Mouse (Mus musculus) lung, postnatal 0 days (tissue): ENCODE results near the gene Shb. TPM values are rescaled to one million over a fixed set of nuclear protein-coding genes. Genes with fewer than 3 reads are reported as not detected.

Experiments
- ATAC-seq: fragments of 200-750 bp; cut with Nextera tagmentation; 2 replicates; pipeline ENCODE4 v1.8.0; 2017; ENCODE audit warnings: moderate library complexity
- DNase-seq: peaks from one replicate; pipeline ENCODE4 v3.0.0-alpha.2; 2016; ENCODE audit warnings: low spot score
- H3K27ac ChIP-seq: fragments of 300-500 bp; sonication (generic); 2 replicates; pipeline ENCODE4 v1.5.1; 2014; ENCODE audit warnings: antibody characterized with exemption, mild to moderate bottlenecking, low read length, mixed read lengths
- H3K27me3 ChIP-seq: fragments of 300-500 bp; sonication (generic); replicated peaks from 2 replicates; pipeline ENCODE4 v1.6.1; 2014; ENCODE audit warnings: low read length, mixed read lengths; ENCODE audit not compliant: insufficient read depth
- H3K36me3 ChIP-seq: fragments of 300-500 bp; sonication (generic); 2 replicates; pipeline ENCODE4 v1.6.1; 2014; ENCODE audit warnings: low read length, mixed read lengths; ENCODE audit not compliant: insufficient read depth
- H3K4me1 ChIP-seq: fragments of 300-500 bp; sonication (generic); 2 replicates; pipeline ENCODE4 v1.6.1; 2014; ENCODE audit warnings: antibody characterized with exemption, low read depth, low read length, mixed read lengths; ENCODE audit not compliant: insufficient read depth
- H3K4me2 ChIP-seq: fragments of 300-500 bp; sonication (generic); replicated peaks from 2 replicates; pipeline ENCODE4 v1.6.1; 2014; ENCODE audit warnings: low read depth, mild to moderate bottlenecking, low read length, moderate library complexity, mixed read lengths
- H3K4me3 ChIP-seq: fragments of 300-500 bp; sonication (generic); 2 replicates; pipeline ENCODE4 v1.5.1; 2014; ENCODE audit warnings: low read depth, low read length
- H3K9ac ChIP-seq: fragments of 300-500 bp; sonication (generic); replicated peaks from 2 replicates; pipeline ENCODE4 v1.6.1; 2014; ENCODE audit warnings: low read depth, mild to moderate bottlenecking
- H3K9me3 ChIP-seq: fragments of 300-500 bp; sonication (generic); 2 replicates; pipeline ENCODE4 v1.6.1; 2016; ENCODE audit warnings: low read length, mixed read lengths
- CTCF ChIP-seq: IDR thresholded peaks from 2 replicates; pipeline ENCODE4 v1.5.1; 2016; ENCODE audit warnings: antibody characterized with exemption, mild to moderate bottlenecking
- EP300 ChIP-seq: IDR thresholded peaks from 2 replicates; pipeline ENCODE4 v1.6.1; 2016; ENCODE audit warnings: antibody characterized with exemption, mild to moderate bottlenecking, control low read depth
- WGBS: fragments of 180-500 bp; shearing (Covaris S2); extraction: QIAGEN DNeasy Blood & Tissue Kit; methylation state at CpG from one replicate; pipeline ENCODE4 v1.1.7; 2014; 5-methylcytosine and 5-hydroxymethylcytosine counted together
- polyA plus RNA-seq: library from polyadenylated mRNA; unstranded; fragments of >200 nt; fragmentation: Nextera tagmentation; extraction: Ambion mirVana; gene quantifications from 2 replicates; pipeline ENCODE4 v1.2.1, GENCODE M21; 2015

The Shb gene
- polyA plus RNA-seq, 1 experiment from 2014 or later: 7.1 TPM

DNA sequence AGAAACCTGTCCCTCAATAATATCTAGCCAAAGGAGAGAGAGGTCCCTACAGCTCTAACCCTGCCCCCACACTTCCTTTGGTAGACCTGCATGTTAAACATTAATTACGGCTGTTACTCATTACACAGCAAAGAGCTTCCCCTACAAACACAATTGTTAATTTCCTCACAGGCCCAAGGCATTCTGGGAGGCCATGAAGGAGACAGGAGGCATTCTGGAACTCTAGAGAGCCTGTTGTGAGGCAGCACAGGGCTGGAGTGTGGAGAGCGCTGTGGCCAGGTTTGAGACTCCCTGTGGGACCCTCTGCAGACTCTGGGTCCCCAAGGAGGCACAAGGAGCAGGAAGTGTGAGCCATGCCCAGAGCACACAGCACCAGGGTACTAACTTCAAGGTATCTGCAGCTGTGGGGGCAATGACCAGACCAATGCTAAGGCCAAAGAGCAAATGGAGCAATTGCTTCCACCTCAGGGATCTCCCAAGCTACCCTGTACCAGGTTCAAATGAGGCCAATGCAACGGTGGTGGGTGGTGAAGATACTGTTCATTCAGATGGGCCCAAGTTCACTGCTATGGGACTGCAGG is 78.9 kb downstream of the Shb start:
- no peak overlapping the region for H3K4me2 ChIP-seq
- no peak overlapping the region for H3K4me3 ChIP-seq
- peak; percentile 62 for ATAC-seq
- H3K9ac ChIP-seq: no peak overlapping the region
- WGBS: 63% methylated on average over 3 of the region's 3 CpGs
- H3K27me3 ChIP-seq: no peaks in the 10 kb centered on the region
- peaks cover 5% of the 10 kb centered on the region; the same call in 1 of the 2 replicates for H3K36me3 ChIP-seq
- H3K9me3 ChIP-seq: no peaks in the 10 kb centered on the region
- peak; percentile 68 for DNase-seq
- no peak for TF ChIP-seq EP300
- peak overlapping the region; percentile 76 for H3K27ac ChIP-seq
- H3K4me1 ChIP-seq: peaks cover 19% of the 10 kb centered on the region

DNA sequence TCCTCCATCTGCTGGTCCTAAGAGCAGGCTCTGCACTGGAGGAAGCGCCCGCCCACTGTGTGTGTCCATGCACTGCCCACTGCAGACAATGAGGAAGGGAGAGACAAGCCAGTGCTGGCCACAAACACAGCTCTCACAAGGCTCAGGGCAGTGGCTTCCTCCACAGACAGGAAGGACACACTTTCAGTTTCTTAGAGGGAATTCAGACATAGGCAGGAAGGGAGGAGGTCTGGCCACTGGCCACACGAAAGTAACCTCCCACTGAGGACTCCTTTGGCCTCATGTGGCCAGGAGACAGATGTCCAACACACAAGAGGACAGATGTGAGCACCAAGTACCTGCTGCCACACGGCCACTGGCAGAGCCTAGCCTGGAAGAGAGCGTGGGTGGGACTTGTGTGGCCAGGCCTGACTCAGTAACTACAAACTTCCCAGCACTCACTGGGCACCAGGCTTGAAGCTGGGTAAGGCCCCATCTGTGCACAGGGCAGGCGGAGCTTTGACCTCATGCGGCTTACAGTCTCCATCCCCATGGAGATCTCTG is 79.6 kb downstream of the Shb start:
- no peak overlapping the region for H3K9ac ChIP-seq
- peaks cover 23% of the 10 kb centered on the region for H3K4me1 ChIP-seq
- ATAC-seq (peak; percentile 83), DNase-seq (peak; percentile 78)
- no peak overlapping the region for H3K4me3 ChIP-seq
- WGBS: 47% methylated on average over 7 of the region's 7 CpGs
- no peaks in the 10 kb centered on the region for H3K9me3 ChIP-seq
- peak overlapping the region; percentile 76 for H3K27ac ChIP-seq
- H3K36me3 ChIP-seq: peaks cover 4% of the 10 kb centered on the region; the same call in 1 of the 2 replicates
- H3K4me2 ChIP-seq: 0 out of 2 replicates have a peak overlapping the region, but pooled peaks have one; percentile 4
- TF ChIP-seq EP300: peak; percentile 10; the same call in 1 of the 2 replicates
- peak; percentile 21 for TF ChIP-seq CTCF
- H3K27me3 ChIP-seq: no peaks in the 10 kb centered on the region

DNA sequence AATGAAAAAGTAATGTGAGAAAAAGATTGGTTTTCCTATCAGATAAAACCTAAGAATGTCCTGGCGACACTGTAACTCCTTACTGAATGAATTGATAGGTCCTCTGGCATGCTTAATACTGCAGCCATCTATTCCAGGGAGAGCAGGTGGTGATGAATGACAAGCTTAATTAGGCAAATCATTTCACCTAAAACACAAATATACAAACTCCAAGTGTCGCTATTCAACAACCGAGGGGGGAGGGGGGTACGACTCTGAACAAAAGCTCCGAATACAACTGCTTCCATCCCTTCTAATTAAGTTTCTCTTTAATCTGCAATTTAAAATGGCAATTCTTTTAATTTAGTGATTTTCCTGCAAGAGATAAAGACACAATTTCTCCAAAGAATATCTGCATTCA is 83.3 kb downstream of the Shb start:
- H3K9me3 ChIP-seq: no peaks in the 10 kb centered on the region
- peaks cover 23% of the 10 kb centered on the region for H3K4me1 ChIP-seq
- ATAC-seq (no peak), DNase-seq (no peak)
- 75% methylated on average over 5 of the region's 5 CpGs for WGBS
- H3K4me2 ChIP-seq: no peak overlapping the region
- H3K27me3 ChIP-seq: no peaks in the 10 kb centered on the region
- H3K27ac ChIP-seq: no peak overlapping the region
- H3K9ac ChIP-seq: no peak overlapping the region
- H3K4me3 ChIP-seq: no peak overlapping the region
- no peak for TF ChIP-seq CTCF
- TF ChIP-seq EP300: no peak
- H3K36me3 ChIP-seq: 0 out of 2 replicates have a peak, but pooled peaks cover 7% of the 10 kb centered on the region

DNA sequence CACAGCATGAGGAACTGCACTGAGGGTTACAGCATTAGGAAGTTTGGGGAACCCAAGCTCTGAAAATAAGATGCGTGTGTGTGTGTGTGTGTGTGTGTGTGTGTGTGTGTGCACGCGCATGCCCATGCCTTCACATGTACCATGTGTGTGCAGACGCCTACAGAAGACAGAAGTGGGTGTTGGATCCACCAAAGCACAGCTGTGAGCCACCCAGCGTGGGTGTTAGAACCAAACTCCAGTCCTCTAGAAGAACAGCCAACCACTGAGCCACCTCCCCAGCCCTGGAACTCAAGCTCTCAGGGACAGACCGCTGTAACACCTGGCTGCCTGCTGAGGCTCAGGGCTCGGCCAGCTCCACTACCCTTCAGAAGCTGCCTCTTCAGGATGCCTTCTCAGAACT is 83.8 kb downstream of the Shb start:
- 0 out of 2 replicates have a peak, but pooled peaks cover 7% of the 10 kb centered on the region for H3K36me3 ChIP-seq
- no peak for DNase-seq
- no peaks in the 10 kb centered on the region for H3K27me3 ChIP-seq
- ATAC-seq: no peak
- no peak overlapping the region for H3K9ac ChIP-seq
- TF ChIP-seq CTCF (no peak), EP300 (no peak)
- WGBS: 83% methylated on average over 7 of the region's 7 CpGs
- H3K4me3 ChIP-seq: no peak overlapping the region
- H3K4me1 ChIP-seq: peaks cover 21% of the 10 kb centered on the region
- H3K27ac ChIP-seq: no peak overlapping the region
- H3K9me3 ChIP-seq: no peaks in the 10 kb centered on the region
- H3K4me2 ChIP-seq: no peak overlapping the region

DNA sequence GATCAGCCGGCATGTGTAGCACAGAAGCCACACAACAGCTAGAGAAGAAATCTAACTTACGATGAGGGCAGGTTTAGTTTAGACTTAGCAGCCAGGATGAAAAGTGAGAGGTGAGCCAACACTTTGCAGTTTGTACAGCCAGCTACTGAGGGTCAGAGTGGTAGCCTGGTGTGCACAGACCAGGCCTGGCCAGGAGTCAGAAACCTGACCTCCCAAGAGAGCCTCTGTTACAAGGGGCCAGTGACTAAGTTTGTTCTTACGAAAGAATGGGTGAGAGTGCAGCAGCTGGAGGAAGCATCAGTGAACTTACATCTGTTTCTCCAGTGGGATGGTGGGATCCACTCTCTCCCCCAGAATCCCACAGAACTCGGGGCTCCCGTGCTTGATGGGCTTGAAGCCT is 85.1 kb downstream of the Shb start:
- Histone ChIP-seq H3K36me3 (0 out of 2 replicates have a peak, but pooled peaks cover 7% of the 10 kb centered on the region), H3K4me3 (no peak overlapping the region), H3K4me2 (no peak overlapping the region), H3K4me1 (peaks cover 8% of the 10 kb centered on the region), H3K9ac (no peak overlapping the region), H3K27me3 (no peaks in the 10 kb centered on the region), H3K27ac (no peak overlapping the region), H3K9me3 (no peaks in the 10 kb centered on the region)
- WGBS: 83% methylated on average over 5 of the region's 5 CpGs
- TF ChIP-seq EP300: no peak
- no peak for TF ChIP-seq CTCF
- peak; percentile 62 for ATAC-seq
- peak; percentile 43 for DNase-seq

DNA sequence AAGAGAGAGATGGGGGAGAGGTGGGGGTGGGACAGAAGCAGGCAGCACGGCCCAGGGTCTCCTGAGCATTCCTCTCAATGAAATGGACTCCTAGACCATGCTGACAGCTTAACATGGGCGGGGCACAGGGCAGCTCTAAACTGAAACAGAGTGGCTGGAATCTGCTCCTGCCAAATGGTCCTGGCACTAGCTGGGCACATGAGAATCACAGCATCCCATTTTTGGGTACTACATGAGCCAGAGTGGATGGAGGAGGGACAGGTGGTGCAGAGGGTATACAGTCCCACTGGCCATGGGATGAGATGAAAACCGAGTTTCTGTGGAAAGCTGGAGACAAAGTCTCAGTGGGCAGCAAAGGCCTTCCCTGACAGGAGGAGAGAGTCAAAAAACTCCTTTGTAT is 87.0 kb downstream of the Shb start:
- Histone ChIP-seq H3K36me3 (0 out of 2 replicates have a peak, but pooled peaks cover 7% of the 10 kb centered on the region), H3K9me3 (no peaks in the 10 kb centered on the region), H3K27me3 (no peaks in the 10 kb centered on the region), H3K4me2 (no peak overlapping the region), H3K4me1 (peaks cover 4% of the 10 kb centered on the region; the same call in 1 of the 2 replicates), H3K4me3 (no peak overlapping the region), H3K27ac (no peak overlapping the region), H3K9ac (no peak overlapping the region)
- no peak for ATAC-seq
- no peak for DNase-seq
- 77% methylated on average over 3 of the region's 3 CpGs for WGBS
- TF ChIP-seq EP300 (no peak), CTCF (no peak)
